Mouse (Mus musculus) thymus, adult 2 months (tissue): ENCODE data around the gene Kank1. TPM values are rescaled to one million over a fixed set of nuclear protein-coding genes. Genes with fewer than 3 reads are reported as not detected.

Source experiments
- DNase-seq: peaks from one replicate; pipeline ENCODE4 v3.0.0; 2021
- H3K27ac ChIP-seq: fragments of 200-500 bp; 2 replicates; pipeline ENCODE4 v1.5.1; 2012; ENCODE audit warnings: low read length, control low read depth; ENCODE audit not compliant: control insufficient read depth, insufficient read depth
- H3K27me3 ChIP-seq: fragments of 200-500 bp; 2 replicates; pipeline ENCODE4 v1.6.1; 2012; ENCODE audit warnings: mild to moderate bottlenecking, low read length, moderate library complexity, mixed read lengths; ENCODE audit not compliant: control insufficient read depth, insufficient read depth
- H3K36me3 ChIP-seq: fragments of 200-500 bp; 2 replicates; pipeline ENCODE4 v1.6.1; 2012; ENCODE audit warnings: mild to moderate bottlenecking, low read length, moderate library complexity; ENCODE audit not compliant: control insufficient read depth, insufficient read depth
- H3K4me1 ChIP-seq: fragments of 200-500 bp; replicated peaks from 2 replicates; pipeline ENCODE4 v1.6.1; 2012; ENCODE audit warnings: low read length; ENCODE audit not compliant: control insufficient read depth, insufficient read depth
- H3K4me3 ChIP-seq: fragments of 200-500 bp; 2 replicates; pipeline ENCODE4 v1.5.1; 2012; ENCODE audit warnings: mild to moderate bottlenecking, low read length, control low read depth, moderate library complexity; ENCODE audit not compliant: control insufficient read depth, insufficient read depth
- CTCF ChIP-seq: fragments of 200-500 bp; IDR thresholded peaks from 2 replicates; pipeline ENCODE4 v1.5.1; 2012; ENCODE audit warnings: mild to moderate bottlenecking, control low read depth, low read length, moderate library complexity, borderline replicate concordance; ENCODE audit not compliant: control insufficient read depth, poor library complexity, insufficient read depth; ENCODE audit errors: extremely low read depth
- POLR2A ChIP-seq: fragments of 200-500 bp; IDR thresholded peaks from 2 replicates; pipeline ENCODE4 v1.6.1; 2012; ENCODE audit warnings: mild to moderate bottlenecking, low read length, control low read depth, moderate library complexity; ENCODE audit not compliant: control insufficient read depth, poor library complexity, insufficient read depth; ENCODE audit errors: extremely low read depth
- WGBS: fragments of 180-500 bp; shearing (Covaris S2); methylation state at CpG from one replicate; pipeline ENCODE4 v1.1.7; 2018; 5-methylcytosine and 5-hydroxymethylcytosine counted together
- polyA plus RNA-seq: library from polyadenylated mRNA; depleted of rRNA; stranded (reverse); fragments of >200 nt; gene quantifications from 2 replicates; pipeline ENCODE4 v1.2.3, GENCODE M21; 2012

Gene Kank1
- polyA plus RNA-seq, 1 experiment: 13.6 TPM

GRCm38 (mm10) chr19:25407887-25408236 is 171.1 kb downstream of the Kank1 start:
- 24% methylated on average over 6 of the region's 6 CpGs for WGBS
- Histone ChIP-seq H3K4me1 (no peaks in the 10 kb centered on the region), H3K27ac (no peak overlapping the region), H3K27me3 (no peaks in the 10 kb centered on the region; the same call in 1 of the 2 replicates), H3K36me3 (no peaks in the 10 kb centered on the region), H3K4me3 (no peak overlapping the region)
- DNase-seq: no peak
- TF ChIP-seq CTCF (no peak), POLR2A (no peak)

DNA sequence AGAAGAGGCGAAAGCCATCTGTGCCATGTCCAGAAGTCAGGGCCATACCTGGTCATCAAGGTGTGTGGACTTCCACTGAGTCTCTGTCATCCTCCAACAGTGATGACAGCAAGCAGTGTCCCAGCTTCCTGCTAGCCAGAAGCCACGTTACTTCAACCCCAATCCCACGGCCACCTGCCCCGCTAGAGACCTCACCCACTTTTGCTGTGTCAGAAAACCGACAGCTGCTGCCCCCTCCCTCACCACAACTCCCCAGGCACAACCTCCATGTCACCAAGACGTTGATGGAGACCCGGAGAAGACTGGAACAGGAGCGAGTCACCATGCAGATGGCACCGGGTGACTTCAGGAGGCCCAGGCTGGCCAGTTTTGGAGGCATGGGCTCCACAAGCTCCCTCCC is 172.5 kb downstream of the Kank1 start:
- no peak for DNase-seq
- no peaks in the 10 kb centered on the region for H3K4me1 ChIP-seq
- no peak overlapping the region for H3K4me3 ChIP-seq
- H3K27ac ChIP-seq: no peak overlapping the region
- H3K27me3 ChIP-seq: no peaks in the 10 kb centered on the region; the same call in 1 of the 2 replicates
- whole genome bisulfite sequencing: 82% methylated on average over 9 of the region's 9 CpGs
- no peaks in the 10 kb centered on the region for H3K36me3 ChIP-seq
- TF ChIP-seq CTCF (no peak), POLR2A (no peak)

GRCm38 (mm10) chr19:25411353-25411752 is 174.6 kb downstream of the Kank1 start:
- H3K27ac ChIP-seq: no peak overlapping the region
- WGBS: 90% methylated on average over 17 of the region's 17 CpGs
- no peak overlapping the region for H3K4me3 ChIP-seq
- DNase-seq: no peak
- no peaks in the 10 kb centered on the region for H3K4me1 ChIP-seq
- H3K27me3 ChIP-seq: no peaks in the 10 kb centered on the region; the same call in 1 of the 2 replicates
- no peaks in the 10 kb centered on the region for H3K36me3 ChIP-seq
- TF ChIP-seq CTCF: no peak
- no peak for TF ChIP-seq POLR2A

DNA sequence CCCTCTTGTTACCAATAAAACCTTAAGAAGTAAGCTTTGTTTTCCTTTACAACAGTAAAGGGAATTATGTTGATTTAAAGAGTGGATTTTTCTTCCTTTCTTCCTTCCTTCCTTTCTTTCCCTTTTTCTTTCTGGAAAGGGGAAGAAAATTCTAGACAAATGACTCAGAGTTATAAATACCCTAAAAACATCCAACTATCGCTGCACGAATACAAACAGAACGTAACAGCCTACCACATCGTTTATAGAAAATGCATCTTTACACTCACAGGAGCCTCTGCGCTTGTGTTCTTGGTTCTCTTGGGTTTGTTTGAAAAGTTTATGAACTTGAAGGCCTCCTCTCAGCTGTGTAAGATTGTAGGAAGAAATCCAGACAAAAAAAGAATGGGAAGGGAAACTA is 178.7 kb downstream of the Kank1 start:
- TF ChIP-seq CTCF (no peak), POLR2A (no peak)
- no peak overlapping the region for H3K27ac ChIP-seq
- H3K36me3 ChIP-seq: no peaks in the 10 kb centered on the region
- H3K27me3 ChIP-seq: no peaks in the 10 kb centered on the region
- no peak overlapping the region for H3K4me3 ChIP-seq
- 73% methylated on average over 5 of the region's 5 CpGs for WGBS
- H3K4me1 ChIP-seq: no peaks in the 10 kb centered on the region
- DNase-seq: no peak

DNA sequence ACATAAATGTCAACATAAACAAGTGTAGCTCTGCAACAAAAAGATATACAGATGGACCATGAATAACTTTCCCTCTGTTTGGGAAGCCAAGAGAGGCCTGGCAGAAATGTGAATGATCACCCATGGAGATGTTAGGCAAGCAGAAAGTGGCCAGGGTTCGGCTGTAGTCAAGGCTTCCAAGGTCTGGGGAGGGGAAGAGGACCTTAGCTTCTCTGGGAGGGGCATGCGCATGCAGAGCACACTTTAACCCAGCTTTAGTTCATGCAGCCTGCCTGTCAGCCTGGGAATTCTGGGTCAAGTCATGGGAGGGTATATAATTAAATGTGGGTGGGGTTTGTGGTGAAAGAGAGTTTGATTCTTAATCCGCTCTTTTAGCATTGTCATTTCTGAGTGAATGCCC is 180.9 kb downstream of the Kank1 start:
- 89% methylated on average over 3 of the region's 3 CpGs for WGBS
- TF ChIP-seq CTCF: no peak
- no peak for TF ChIP-seq POLR2A
- H3K36me3 ChIP-seq: no peaks in the 10 kb centered on the region
- DNase-seq: no peak
- no peak overlapping the region for H3K4me3 ChIP-seq
- no peaks in the 10 kb centered on the region for H3K27me3 ChIP-seq
- H3K27ac ChIP-seq: no peak overlapping the region
- no peaks in the 10 kb centered on the region for H3K4me1 ChIP-seq

- H3K36me3 ChIP-seq: no peaks in the 10 kb centered on the region
- no peaks in the 10 kb centered on the region for H3K4me1 ChIP-seq
- TF ChIP-seq CTCF (no peak), POLR2A (no peak)
- WGBS: 87% methylated on average over 8 of the region's 8 CpGs
- H3K27me3 ChIP-seq: no peaks in the 10 kb centered on the region
- no peak overlapping the region for H3K4me3 ChIP-seq
- no peak for DNase-seq
- H3K27ac ChIP-seq: no peak overlapping the region
Measured at GRCm38 (mm10) chr19:25419983-25420382, 183.2 kb downstream of the Kank1 start.

GRCm38 (mm10) chr19:25422096-25422495 is 185.3 kb downstream of the Kank1 start:
- Histone ChIP-seq H3K4me3 (no peak overlapping the region), H3K36me3 (no peaks in the 10 kb centered on the region), H3K4me1 (no peaks in the 10 kb centered on the region), H3K27me3 (no peaks in the 10 kb centered on the region), H3K27ac (no peak overlapping the region)
- TF ChIP-seq POLR2A (no peak), CTCF (no peak)
- no peak for DNase-seq
- 83% methylated on average over 7 of the region's 7 CpGs for WGBS
